Mouse (Mus musculus) T-helper 2 cell (primary cell): ENCODE measurements around the gene Spsb1.

Experiments
- in situ Hi-C: fragments of 300-600 bp; cut with MboI, MseI; formaldehyde crosslinking; loops from one replicate; pipeline ENCODE4 v1.15.1; 2025; ENCODE audit warnings: high pct_unique_total_duplicates

Spsb1 gene

DNA sequence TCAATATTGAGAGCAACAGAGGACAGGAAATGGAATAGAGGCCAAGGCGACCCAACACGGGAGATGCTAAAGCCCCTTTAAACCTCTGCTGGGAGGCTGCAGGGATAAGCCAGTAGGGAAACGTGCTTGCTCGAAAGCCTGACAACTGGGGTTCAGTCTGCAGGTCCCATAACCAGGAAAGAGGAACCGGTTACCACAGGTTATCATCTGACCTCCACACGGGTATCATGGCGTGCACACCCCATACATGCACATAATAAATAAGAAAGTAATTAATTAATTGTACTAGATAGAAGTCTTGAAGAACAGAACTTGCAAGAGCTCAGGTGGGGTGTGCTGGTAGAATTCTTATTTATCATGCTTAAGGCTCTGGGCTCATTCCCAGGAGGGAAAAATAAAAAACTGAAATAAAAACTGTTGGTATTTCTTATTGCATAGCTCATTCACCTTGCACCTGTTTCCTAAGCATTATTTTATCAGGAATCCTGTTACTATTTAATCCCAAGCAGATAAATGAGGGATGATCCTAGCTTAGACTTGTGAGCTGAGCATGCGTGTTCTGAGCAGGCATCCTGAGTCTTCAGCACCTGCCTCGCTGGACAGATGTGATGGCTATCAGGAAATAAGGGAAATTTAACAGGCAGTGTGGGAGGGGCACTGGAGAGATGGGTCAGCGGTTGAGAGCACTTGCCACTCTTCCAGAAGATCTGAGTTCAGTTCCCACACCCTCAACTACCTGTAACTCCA lies 32.0 kb upstream of the Spsb1 start:
- in situ Hi-C loops, result no loop called here

- in situ Hi-C loops, result no loop called here
These were observed 29.2 kb upstream of the Spsb1 start for GRCm38 (mm10) chr4:149983921-149984645.

DNA sequence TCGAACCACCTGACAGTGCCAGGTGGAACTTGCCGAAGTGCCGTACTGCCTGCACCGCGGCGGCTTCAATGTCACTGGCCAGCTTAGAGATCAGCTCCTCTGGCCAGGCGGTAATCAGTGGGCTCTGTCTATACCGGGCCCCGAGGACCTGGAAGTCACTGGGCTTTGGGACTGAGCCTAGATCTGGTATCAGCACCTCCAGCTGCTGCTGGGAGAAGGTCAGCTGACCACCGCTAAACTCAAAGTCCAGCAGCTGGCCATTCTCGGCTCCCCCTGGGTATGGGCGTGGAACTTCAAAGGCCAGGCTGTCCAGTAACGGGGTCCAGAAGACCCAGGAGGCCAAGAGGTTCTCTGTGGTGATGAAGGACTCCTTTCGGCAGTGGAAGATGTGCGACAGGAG lies 27.3 kb upstream of the Spsb1 start:
- in situ Hi-C loops, result no loop called here

DNA sequence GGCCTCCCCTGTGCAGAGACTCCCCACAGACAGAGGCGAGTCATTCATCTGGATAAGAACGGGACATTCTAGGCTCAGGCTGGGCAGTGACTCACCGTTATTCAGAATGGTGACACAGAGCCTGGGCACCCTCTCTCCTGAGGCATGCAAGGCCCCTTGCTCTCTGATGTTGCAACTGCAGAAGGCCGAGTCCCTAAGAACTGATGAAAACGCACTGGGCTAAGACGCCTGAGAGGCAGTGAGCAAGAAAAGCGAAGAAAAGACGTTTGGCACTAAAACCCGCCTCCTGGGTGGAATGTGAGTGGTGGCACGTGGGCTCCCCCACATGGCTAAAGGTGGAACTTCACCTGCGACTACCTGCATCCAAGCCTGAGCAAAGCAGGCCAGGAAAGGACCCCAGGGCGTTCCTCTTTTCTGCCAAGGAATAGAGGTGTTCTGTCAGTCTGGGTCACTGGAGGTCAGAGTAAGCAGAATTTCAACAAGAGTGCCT lies 25.0 kb upstream of the Spsb1 start:
- in situ Hi-C loops, result no loop called here

DNA sequence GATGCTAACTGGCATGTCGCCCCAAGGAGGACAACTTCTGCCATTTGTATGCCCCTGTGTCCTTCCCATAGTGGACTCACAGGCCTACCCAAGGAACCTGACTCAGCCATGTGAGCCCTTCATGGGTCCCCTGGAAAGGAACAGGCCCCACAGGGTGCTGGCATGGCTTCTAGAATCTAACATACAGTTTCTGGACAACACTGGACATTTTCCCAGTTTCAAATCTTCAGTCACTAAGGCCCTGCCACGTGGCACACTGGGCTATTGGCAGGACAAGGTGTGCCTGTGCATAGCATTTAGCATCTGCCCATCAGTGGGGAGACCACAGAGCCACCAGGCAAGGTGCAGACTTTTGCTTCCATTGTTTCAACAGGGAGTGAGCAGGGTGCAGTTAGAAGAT lies 24.0 kb upstream of the Spsb1 start:
- in situ Hi-C loops, result no loop called here

- in situ Hi-C loops, result no loop called here
These were observed 23.1 kb upstream of the Spsb1 start for GRCm38 (mm10) chr4:149977801-149978544.

GRCm38 (mm10) chr4:149977181-149977580 lies 22.3 kb upstream of the Spsb1 start:
- in situ Hi-C loops, result no loop called here

DNA sequence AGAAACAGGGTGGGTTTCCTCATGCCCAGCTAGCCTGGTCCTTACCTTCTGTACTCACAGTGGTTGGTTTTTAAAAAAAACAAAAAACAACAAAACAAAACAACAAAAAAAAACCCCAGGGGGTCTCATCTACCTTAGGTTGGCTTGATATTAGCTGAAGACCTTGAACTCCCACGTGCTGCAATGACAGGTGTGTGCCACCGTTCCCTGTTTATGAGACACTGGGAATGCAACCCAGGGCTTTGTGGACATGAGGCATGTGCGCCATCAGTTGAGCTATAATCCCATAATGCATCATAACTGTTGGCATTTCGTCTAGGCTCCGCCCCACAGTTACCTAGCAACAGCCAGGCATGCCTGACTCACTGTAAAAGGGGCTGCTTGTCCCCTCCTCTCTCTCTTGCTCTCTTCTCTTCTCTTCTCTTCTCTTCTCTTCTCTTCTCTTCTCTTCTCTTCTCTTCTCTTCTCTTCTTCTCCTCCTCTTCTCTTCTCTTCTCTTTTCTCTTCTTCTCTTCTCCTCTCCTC lies 20.9 kb upstream of the Spsb1 start:
- in situ Hi-C loops, result no loop called here

- in situ Hi-C loops, result no loop called here
These were observed 20.4 kb upstream of the Spsb1 start for GRCm38 (mm10) chr4:149975291-149975690.

GRCm38 (mm10) chr4:149971393-149971792 lies 16.6 kb upstream of the Spsb1 start:
- in situ Hi-C loops, result no loop called here

DNA sequence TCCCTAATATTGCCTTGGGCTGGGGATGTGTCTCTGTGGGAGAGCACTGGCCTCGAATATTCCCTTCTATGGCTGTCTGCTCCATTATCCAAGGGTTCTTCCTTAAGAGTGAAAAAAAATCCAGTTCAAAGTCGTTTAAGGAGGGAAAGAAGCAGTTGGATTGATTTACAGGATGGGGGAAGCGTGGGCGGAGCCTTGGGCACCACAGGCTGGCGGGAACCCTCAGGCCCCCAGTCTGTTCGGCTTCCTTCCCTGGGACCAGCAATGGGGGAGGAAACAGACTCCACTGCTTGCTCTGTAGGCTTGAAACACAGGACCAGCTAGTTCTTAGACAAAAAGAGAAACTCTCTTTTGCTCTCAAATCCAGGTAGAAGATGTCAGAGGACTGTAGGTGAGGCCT lies 13.7 kb upstream of the Spsb1 start:
- in situ Hi-C loops, result loop anchor here (5.0 kb wide), 1 partner anchor 166 kb away; no protein-coding TSS in a partner anchor

- in situ Hi-C loops, result loop anchor here (5.0 kb wide), 1 partner anchor 165 kb away; no protein-coding TSS in a partner anchor
These were observed 12.1 kb upstream of the Spsb1 start for GRCm38 (mm10) chr4:149966963-149967362.

DNA sequence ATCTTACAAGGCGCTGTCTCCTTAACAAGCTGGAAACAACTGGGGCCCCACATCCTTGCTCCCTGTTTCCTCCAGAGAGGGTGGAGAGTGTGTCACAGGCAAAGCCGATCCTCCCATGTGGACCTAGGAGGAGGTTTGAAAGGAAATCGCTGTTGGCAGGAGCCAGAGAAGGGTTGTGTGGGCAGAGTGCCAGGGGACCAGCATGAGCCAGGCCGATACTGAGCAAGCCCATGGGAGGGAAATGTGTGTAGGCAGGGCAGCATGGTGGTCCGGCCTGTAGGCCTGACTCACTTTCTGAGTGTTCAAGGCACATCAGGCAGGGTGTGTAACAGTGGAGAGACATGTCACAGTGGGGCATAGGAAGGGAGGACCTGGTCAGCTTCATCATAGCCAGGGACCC lies 11.4 kb upstream of the Spsb1 start:
- in situ Hi-C loops, result loop anchor here (5.0 kb wide), 1 partner anchor 164 kb away; no protein-coding TSS in a partner anchor

GRCm38 (mm10) chr4:149965672-149966071 lies 10.8 kb upstream of the Spsb1 start:
- in situ Hi-C loops, result loop anchor here (5.0 kb wide), 1 partner anchor 163 kb away; no protein-coding TSS in a partner anchor

GRCm38 (mm10) chr4:149965242-149965641 lies 10.4 kb upstream of the Spsb1 start:
- in situ Hi-C loops, result loop anchor here (5.0 kb wide), 1 partner anchor 163 kb away; no protein-coding TSS in a partner anchor

DNA sequence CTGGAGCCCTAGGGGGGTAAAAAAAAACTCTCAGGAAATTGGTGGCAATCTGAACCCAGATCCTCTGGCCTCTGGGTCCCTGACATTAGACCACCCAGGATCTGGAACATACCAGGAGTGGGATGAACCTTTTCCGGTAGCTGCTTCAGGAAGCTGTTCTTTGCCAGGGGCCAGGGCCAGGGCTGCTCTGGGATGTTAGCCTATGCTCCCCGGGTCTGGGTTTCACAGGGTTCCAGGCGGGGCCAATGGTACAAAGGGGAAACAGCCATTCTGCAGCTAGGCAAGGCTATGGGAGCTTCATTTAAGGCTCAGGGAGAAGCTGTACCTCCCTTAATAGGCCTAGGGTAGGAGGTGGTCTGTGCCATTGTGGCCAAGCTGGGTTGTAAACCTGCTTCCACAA lies 9.9 kb upstream of the Spsb1 start:
- in situ Hi-C loops, result loop anchor here (5.0 kb wide), 1 partner anchor 162 kb away; no protein-coding TSS in a partner anchor

- in situ Hi-C loops, result no loop called here
These were observed 9.4 kb upstream of the Spsb1 start for GRCm38 (mm10) chr4:149964285-149964684.

DNA sequence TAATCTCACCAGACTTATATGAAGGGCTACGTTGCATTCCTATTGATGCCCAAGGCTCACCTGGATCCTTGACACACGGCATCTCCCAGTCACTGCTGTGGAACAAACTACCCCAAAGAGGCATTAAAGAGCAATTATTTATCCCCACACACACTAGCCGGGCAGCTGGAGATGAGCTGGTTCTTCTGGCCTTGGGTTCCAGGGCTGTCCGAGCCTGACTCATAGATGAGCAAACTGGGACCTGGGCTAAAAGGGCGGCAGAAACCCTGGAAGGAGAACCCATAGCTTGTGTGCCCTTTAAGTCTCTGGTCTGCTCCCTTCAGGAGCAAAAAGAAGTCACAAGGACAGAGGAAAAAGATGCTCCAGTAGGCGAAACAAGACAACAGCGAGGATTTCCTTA lies 5.5 kb upstream of the Spsb1 start:
- in situ Hi-C loops, result no loop called here

GRCm38 (mm10) chr4:149959816-149960215 lies 5.0 kb upstream of the Spsb1 start:
- in situ Hi-C loops, result loop anchor here (5.0 kb wide), 1 partner anchor 123 kb away; no protein-coding TSS in a partner anchor

DNA sequence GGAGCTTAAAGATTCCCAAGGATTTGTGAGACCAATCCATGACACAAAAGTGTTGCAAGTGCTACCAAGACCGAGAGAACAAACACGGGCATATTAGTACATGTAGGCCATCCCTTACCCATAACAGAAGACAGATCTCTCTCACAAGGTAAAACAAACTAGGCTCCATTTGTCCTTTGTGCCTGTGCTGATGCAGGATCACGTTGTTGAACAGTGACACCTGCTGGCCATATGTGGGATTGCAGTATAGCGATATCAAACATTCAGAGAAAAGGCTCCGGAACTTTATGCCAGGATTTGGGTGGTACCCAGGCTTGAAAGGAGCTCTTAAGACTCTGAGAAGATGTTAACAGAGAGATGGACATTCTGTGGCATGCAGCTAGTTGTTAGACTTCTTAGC lies 3.7 kb upstream of the Spsb1 start:
- in situ Hi-C loops, result loop anchor here (5.0 kb wide), 1 partner anchor 121 kb away; no protein-coding TSS in a partner anchor

DNA sequence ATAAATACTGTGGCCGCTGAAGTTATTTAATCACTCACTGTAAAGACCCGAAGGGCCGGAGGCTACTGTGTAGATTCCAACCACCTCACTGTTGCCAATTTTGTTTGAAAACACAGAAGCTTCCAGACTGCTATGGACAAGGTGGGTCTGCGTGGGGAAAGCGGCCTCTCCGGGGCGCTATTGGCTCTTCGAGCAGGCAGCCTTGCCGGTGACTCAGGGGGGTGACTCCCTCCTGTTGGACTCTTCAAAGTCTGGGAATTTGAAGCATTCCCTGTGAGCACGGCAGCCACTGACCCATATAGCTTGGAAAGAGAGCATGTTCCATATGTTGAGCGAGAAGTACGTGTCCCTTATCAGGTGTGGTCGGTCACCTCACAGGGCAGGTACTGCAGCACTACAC lies 1.2 kb upstream of the Spsb1 start:
- in situ Hi-C loops, result loop anchor here (5.0 kb wide), 1 partner anchor 119 kb away; no protein-coding TSS in a partner anchor
